Mouse (Mus musculus) c-Kit-positive CD71-negative TER-119-negative erythroid progenitor cells, embryonic 14.5 days (primary cell): Measurements from ENCODE around the gene Asic2.
A peak's percentile ranks its signal among the peaks of the same experiment; 100 is the strongest.
"Not testable (repeated sequence)": the region's sequence is repeated elsewhere in the genome, so short reads cannot be mapped to it uniquely, and the experiment has no call there.

ENCODE experiments used
- DNase-seq: peaks from one replicate; pipeline ENCODE4 v3.0.0-alpha.2; 2013; ENCODE audit warnings: low read depth

Asic2 gene

GRCm38 (mm10) chr11:81446347-81446746, 521.9 kb downstream of the Asic2 start:
- DNase-seq: no peak

DNA sequence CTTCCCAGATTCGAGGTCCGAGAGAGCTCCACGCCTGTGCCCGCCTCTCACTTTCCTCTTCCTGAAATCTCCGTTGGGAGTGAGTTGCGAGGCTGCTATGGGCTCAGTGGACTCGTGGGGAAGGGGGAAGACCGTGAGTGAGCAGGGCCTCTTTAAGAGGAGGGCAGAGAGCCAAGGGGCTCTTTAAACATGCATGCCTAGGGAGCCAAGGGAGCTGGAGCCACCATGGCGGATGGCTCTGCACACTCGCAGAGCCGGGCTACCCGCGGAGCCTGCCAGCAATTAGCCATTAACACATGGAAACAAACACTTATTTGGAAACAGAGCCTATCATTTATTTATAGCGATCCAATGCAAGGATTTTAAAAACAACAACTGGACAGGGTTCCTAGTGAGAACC, 541.4 kb downstream of the Asic2 start:
- DNase-seq: no peak

DNA sequence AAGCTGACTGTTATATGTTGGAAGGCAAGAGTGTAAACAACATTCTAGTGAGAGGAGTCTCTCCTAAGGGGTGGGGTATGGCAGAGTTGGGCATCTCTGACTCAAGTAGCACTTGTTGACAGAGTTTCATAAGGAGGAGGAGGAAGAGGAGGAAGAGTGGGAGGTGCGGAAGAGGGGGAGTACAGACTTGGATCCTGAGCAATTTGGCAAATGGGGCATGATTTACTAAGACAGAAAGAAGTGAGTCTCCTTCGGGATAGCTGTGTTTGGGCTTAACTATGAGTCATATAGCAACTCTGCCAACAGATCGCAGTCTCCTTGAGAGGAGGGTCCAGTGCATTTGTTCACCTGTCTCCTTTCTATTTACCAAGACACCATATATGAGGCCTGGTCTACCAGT, 549.1 kb downstream of the Asic2 start:
- DNase-seq: no peak

DNA sequence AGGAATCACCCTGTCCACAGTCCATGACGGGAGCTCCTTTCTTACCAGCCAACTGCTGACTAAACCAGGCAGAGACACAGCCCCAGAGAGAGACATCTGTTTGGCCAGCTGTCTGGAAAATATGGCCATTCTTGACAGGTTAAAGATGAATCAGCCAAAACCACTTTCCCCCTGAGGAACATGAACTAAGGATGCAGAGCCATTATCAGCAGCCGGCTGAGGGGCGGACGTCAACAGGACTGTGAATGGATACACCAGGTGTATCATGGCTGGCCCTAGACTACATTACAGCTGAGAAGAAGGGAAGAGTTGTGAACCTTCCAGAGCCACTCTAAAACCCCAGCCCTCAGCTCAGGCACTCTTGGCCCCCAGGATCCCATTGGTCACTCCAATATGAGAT, 550.2 kb downstream of the Asic2 start:
- DNase-seq: no peak

DNA sequence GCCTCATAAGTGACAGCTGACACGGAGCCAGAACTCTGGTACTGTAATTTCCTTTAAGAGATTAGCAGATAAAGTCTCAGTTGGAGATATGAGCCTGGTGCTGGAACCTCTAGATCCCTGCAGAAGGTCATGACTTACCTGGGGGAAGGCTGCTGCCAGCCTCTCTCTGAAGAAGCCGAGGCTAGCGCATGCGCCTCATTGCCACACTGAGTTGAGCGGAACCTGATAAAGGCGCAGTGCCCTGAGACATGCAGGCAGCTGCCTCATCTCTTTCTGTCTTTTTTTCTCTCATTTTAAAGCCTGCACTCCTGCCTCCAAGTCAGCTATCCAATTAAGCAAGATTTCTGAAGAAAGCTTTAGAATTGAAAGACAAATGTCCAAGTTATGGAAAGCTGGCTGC, 551.9 kb downstream of the Asic2 start:
- no peak for DNase-seq

DNA sequence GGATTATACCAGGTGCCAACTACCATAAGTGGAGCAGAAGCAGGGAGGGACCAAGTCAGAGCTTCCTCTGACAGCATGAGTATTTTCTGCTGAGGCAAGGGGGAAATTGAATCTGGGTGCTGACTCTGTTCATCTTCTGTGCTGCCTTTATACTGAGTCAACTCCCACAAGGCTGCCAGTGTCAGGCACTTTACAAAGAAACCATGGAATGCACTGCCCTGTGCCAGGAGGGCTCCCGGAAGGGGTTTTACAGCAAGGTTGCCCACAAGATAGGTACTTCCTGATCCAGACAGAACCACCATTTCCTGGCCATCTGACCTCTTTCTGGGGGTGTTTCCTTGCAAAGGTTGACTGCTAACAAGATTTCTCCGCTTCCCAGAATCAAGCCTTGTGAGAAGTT, 553.7 kb downstream of the Asic2 start:
- no peak for DNase-seq

- no peak for DNase-seq
Measured at GRCm38 (mm10) chr11:81411251-81411650, 557.0 kb downstream of the Asic2 start.

GRCm38 (mm10) chr11:81405951-81406350, 562.3 kb downstream of the Asic2 start:
- no peak for DNase-seq

DNA sequence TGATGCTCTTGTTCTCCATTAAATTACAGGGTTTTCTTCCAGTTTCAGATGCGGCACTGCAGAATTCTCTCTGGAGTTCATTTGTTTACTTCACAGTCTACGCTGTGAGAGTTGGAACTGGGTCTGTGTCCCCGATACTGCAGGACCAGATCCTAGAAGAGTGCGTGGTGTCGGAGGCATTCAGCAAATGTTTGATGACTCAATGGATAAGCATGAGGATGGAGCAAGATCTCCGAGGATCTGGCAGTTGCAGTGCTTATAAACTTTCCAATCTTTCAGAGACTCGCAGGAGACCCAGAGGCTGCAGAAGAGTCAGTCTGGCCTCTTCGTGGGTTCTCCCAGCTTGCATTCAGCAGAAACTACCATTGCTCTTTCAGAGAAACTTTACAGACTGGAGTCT, 566.0 kb downstream of the Asic2 start:
- no peak for DNase-seq

DNA sequence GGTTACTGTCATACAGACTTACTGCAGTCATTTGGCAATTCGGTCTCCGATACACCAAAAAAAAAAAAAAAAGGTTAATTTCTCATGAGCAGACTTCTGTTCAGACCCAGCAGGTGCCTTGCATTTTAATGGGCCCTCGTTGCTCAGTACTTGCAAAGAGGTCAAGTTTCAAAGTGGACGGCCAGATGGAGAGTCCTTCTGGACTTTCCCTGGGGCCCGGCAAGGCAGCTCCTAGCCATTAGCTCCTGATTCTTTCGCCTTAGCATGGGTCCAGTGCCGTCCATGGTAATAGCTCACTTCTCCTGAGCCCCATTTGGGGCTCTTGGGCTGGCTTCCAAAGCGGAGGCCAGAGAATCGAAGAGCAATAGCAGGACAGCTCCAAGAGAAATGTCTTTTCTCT, 575.4 kb downstream of the Asic2 start:
- no peak for DNase-seq

- DNase-seq: no peak
Measured at GRCm38 (mm10) chr11:81386185-81386584, 582.1 kb downstream of the Asic2 start.

- no peak for DNase-seq
Measured at GRCm38 (mm10) chr11:81385547-81385946, 582.7 kb downstream of the Asic2 start.

- peak; percentile 18 for DNase-seq
Measured at GRCm38 (mm10) chr11:81374841-81375240, 593.4 kb downstream of the Asic2 start.

- no peak for DNase-seq
Measured at GRCm38 (mm10) chr11:81374003-81374710, 594.1 kb downstream of the Asic2 start.

GRCm38 (mm10) chr11:81371545-81371944, 596.7 kb downstream of the Asic2 start:
- no peak for DNase-seq

GRCm38 (mm10) chr11:81370426-81370810, 597.8 kb downstream of the Asic2 start:
- DNase-seq: no peak

DNA sequence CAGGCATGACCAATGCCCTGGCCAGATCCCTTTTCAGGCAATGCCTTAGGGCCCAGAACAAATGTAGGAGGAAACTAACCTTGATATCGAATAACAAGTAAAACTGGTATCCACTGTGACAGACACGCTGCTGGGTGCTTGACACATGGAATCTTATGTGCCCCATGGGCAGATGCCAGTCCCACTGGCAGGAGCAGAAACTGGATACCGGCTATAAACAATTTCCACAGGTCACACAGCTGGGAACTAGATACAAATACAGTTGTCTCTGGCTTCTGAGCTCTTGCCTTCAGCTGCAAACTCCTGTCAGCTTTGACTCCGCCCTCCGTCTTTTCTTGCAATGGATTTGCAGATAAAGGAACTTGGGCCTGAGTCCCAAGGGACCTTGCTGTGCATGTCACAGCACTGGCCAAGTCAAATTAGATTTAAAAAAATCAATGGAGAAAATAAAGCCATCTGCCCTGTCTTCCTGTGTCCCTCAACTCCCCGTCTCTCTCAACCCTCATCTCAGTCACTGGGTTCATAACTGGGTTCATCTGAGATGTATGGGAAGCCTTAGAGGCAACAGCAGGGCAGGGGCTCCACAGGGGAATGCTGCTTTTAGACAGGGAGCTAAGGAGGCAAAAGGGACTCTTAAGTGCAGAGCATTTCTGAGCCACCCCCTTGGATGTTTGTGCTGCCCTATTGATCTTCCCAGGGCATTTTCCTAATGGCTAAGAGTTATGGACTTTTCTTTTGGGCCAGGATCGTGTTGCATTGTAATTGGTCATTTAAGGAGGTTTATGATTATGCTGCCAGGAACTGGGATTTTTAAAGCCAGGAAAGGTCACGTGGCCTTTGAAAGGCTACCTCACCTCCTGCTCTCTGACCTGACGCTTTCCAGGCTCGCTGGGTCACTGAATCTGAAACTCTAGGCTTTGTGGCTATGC, 598.5 kb downstream of the Asic2 start:
- DNase-seq: no peak

GRCm38 (mm10) chr11:81364442-81364841, 603.8 kb downstream of the Asic2 start:
- DNase-seq: no peak

DNA sequence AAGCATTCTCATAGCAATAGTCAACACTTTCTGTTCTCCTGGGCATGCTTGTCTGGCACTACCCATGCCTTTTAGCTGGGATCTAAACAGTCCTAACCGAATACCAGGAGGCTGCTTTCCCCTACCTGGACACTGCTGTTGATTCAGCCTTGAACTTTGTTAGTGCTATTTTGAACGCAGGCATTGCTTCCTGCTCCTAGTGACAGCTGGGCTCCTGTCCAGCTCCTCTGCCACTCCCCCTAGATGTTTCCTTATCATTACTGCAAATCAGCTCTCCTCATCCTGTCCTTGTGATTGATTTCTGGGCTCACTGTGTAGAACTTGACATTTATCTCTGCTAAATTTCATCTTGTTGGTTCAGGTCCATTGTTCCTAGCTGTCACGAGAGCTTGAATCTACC, 605.8 kb downstream of the Asic2 start:
- DNase-seq: no peak

- DNase-seq: no peak
Measured at GRCm38 (mm10) chr11:81361040-81361439, 607.2 kb downstream of the Asic2 start.

GRCm38 (mm10) chr11:81350498-81350897, 617.8 kb downstream of the Asic2 start:
- not testable (repeated sequence) for DNase-seq

GRCm38 (mm10) chr11:81331977-81332376, 636.3 kb downstream of the Asic2 start:
- no peak for DNase-seq

DNA sequence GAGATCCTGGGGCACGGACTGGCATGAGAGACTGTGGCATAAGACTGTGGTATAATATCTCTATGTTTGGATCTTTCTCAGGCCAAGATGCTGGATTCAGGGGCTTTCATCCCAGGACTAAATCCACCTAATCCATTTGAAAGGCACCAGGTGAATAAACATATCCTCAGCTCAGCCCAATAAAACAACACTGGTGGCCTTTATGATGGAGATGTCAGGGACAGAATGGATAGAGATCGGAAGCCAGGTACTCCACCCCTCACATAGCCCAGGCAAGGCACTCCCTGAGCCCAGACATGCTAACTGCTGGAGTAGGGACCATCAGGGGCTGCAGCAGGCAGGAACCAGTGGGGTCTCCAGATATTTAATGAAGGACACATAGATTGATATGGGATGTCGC, 637.3 kb downstream of the Asic2 start:
- DNase-seq: no peak
